Mouse (Mus musculus): ENCODE data around the gene Lrig1. TPM values are rescaled to one million over a fixed set of nuclear protein-coding genes. Genes with fewer than 3 reads are reported as not detected.

The Lrig1 gene
- polyA plus RNA-seq, 1 experiment = 22.9 TPM

GRCm38 (mm10) chr6:94599016-94599415 is 100.9 kb downstream of the Lrig1 start:
- TF ChIP-seq POLR2A (IDR thresholded peaks at IDR 0.05; ENCODE audit: borderline replicate concordance, extremely low read depth, low read depth, low read length) (no peak), CTCF (IDR thresholded peaks at IDR 0.05; ENCODE audit: insufficient read depth, low read length) (no peak)
- Histone ChIP-seq H3K4me3 (replicated peaks; ENCODE audit: extremely low read depth, low read depth, low read length) (no peak overlapping the region), H3K4me1 (ENCODE audit: control insufficient read depth, insufficient read depth, low read length) (no peaks in the 10 kb centered on the region)
- no peak for DNase-seq
- 87% methylated on average over 13 of the region's 13 CpGs for WGBS

- Histone ChIP-seq H3K4me1 (ENCODE audit: control insufficient read depth, insufficient read depth, low read length) (no peaks in the 10 kb centered on the region), H3K4me3 (replicated peaks; ENCODE audit: extremely low read depth, low read depth, low read length) (no peak overlapping the region)
- 79% methylated on average over 12 of the region's 12 CpGs for WGBS
- TF ChIP-seq CTCF (IDR thresholded peaks at IDR 0.05; ENCODE audit: insufficient read depth, low read length) (no peak), POLR2A (IDR thresholded peaks at IDR 0.05; ENCODE audit: borderline replicate concordance, extremely low read depth, low read depth, low read length) (no peak)
- no peak for DNase-seq
Measured at GRCm38 (mm10) chr6:94598421-94598820, 101.5 kb downstream of the Lrig1 start.

GRCm38 (mm10) chr6:94596761-94597485 is 103.0 kb downstream of the Lrig1 start:
- DNase-seq = no peak
- WGBS = 64% methylated on average over 10 of the region's 10 CpGs
- TF ChIP-seq POLR2A (IDR thresholded peaks at IDR 0.05; ENCODE audit: borderline replicate concordance, extremely low read depth, low read depth, low read length) (no peak), CTCF (IDR thresholded peaks at IDR 0.05; ENCODE audit: insufficient read depth, low read length) (no peak)
- Histone ChIP-seq H3K4me1 (ENCODE audit: control insufficient read depth, insufficient read depth, low read length) (no peaks in the 10 kb centered on the region), H3K4me3 (replicated peaks; ENCODE audit: extremely low read depth, low read depth, low read length) (no peak overlapping the region)

- no peak for DNase-seq
- 91% methylated on average over 14 of the region's 14 CpGs for WGBS
- no peak for TF ChIP-seq POLR2A (IDR thresholded peaks at IDR 0.05; ENCODE audit: borderline replicate concordance, extremely low read depth, low read depth, low read length)
- TF ChIP-seq CTCF (IDR thresholded peaks at IDR 0.05; ENCODE audit: insufficient read depth, low read length) = no peak
- H3K4me1 ChIP-seq (ENCODE audit: control insufficient read depth, insufficient read depth, low read length) = no peaks in the 10 kb centered on the region
- no peak overlapping the region for H3K4me3 ChIP-seq (replicated peaks; ENCODE audit: extremely low read depth, low read depth, low read length)
Measured at GRCm38 (mm10) chr6:94596051-94596760, 103.8 kb downstream of the Lrig1 start.

- no peak for DNase-seq
- H3K4me1 ChIP-seq (ENCODE audit: control insufficient read depth, insufficient read depth, low read length) = no peaks in the 10 kb centered on the region
- no peak overlapping the region for H3K4me3 ChIP-seq (replicated peaks; ENCODE audit: extremely low read depth, low read depth, low read length)
- no peak for TF ChIP-seq POLR2A (IDR thresholded peaks at IDR 0.05; ENCODE audit: borderline replicate concordance, extremely low read depth, low read depth, low read length)
- no peak for TF ChIP-seq CTCF (IDR thresholded peaks at IDR 0.05; ENCODE audit: insufficient read depth, low read length)
- 84% methylated on average over 5 of the region's 5 CpGs for WGBS
Measured at GRCm38 (mm10) chr6:94595206-94595605, 104.8 kb downstream of the Lrig1 start.

GRCm38 (mm10) chr6:94594711-94595110 is 105.2 kb downstream of the Lrig1 start:
- H3K4me1 ChIP-seq (ENCODE audit: control insufficient read depth, insufficient read depth, low read length) = no peaks in the 10 kb centered on the region
- WGBS = 79% methylated on average over 11 of the region's 11 CpGs
- TF ChIP-seq POLR2A (IDR thresholded peaks at IDR 0.05; ENCODE audit: borderline replicate concordance, extremely low read depth, low read depth, low read length) (no peak), CTCF (IDR thresholded peaks at IDR 0.05; ENCODE audit: insufficient read depth, low read length) (no peak)
- DNase-seq = no peak
- no peak overlapping the region for H3K4me3 ChIP-seq (replicated peaks; ENCODE audit: extremely low read depth, low read depth, low read length)

GRCm38 (mm10) chr6:94594096-94594665 is 105.8 kb downstream of the Lrig1 start:
- DNase-seq = no peak
- no peaks in the 10 kb centered on the region for H3K4me1 ChIP-seq (ENCODE audit: control insufficient read depth, insufficient read depth, low read length)
- H3K4me3 ChIP-seq (replicated peaks; ENCODE audit: extremely low read depth, low read depth, low read length) = no peak overlapping the region
- 80% methylated on average over 6 of the region's 6 CpGs for WGBS
- no peak for TF ChIP-seq CTCF (IDR thresholded peaks at IDR 0.05; ENCODE audit: insufficient read depth, low read length)
- TF ChIP-seq POLR2A (IDR thresholded peaks at IDR 0.05; ENCODE audit: borderline replicate concordance, extremely low read depth, low read depth, low read length) = no peak

GRCm38 (mm10) chr6:94592710-94593109 is 107.2 kb downstream of the Lrig1 start:
- no peak overlapping the region for H3K4me3 ChIP-seq (replicated peaks; ENCODE audit: extremely low read depth, low read depth, low read length)
- 32% methylated on average over 4 of the region's 4 CpGs for WGBS
- TF ChIP-seq CTCF (IDR thresholded peaks at IDR 0.05; ENCODE audit: insufficient read depth, low read length) (no peak), POLR2A (IDR thresholded peaks at IDR 0.05; ENCODE audit: borderline replicate concordance, extremely low read depth, low read depth, low read length) (no peak)
- DNase-seq = no peak
- no peaks in the 10 kb centered on the region for H3K4me1 ChIP-seq (ENCODE audit: control insufficient read depth, insufficient read depth, low read length)

- TF ChIP-seq CTCF (IDR thresholded peaks at IDR 0.05; ENCODE audit: insufficient read depth, low read length) = no peak
- no peak for TF ChIP-seq POLR2A (IDR thresholded peaks at IDR 0.05; ENCODE audit: borderline replicate concordance, extremely low read depth, low read depth, low read length)
- Histone ChIP-seq H3K4me3 (replicated peaks; ENCODE audit: extremely low read depth, low read depth, low read length) (no peak overlapping the region), H3K4me1 (ENCODE audit: control insufficient read depth, insufficient read depth, low read length) (no peaks in the 10 kb centered on the region)
- no peak for DNase-seq
- 26% methylated on average over 8 of the region's 8 CpGs for WGBS
Measured at GRCm38 (mm10) chr6:94592243-94592642, 107.7 kb downstream of the Lrig1 start.
